Mouse (Mus musculus) midbrain, embryonic 12.5 days (tissue): ENCODE results near the gene Slc23a3. TPM values are rescaled to one million over a fixed set of nuclear protein-coding genes. Genes with fewer than 3 reads are reported as not detected.
A peak's percentile ranks its signal among the peaks of the same experiment; 100 is the strongest.

Source experiments
- ATAC-seq: fragments of 200-750 bp; cut with Nextera tagmentation; 2 replicates; pipeline ENCODE4 v1.8.0; 2017; ENCODE audit warnings: low read depth, moderate TSS enrichment, moderate library complexity; ENCODE audit not compliant: low FRiP score
- H3K27ac ChIP-seq: fragments of 300-500 bp; sonication (generic); replicated peaks from 2 replicates; pipeline ENCODE4 v1.5.1; 2016; ENCODE audit warnings: mild to moderate bottlenecking
- H3K27me3 ChIP-seq: fragments of 300-500 bp; sonication (generic); 2 replicates; pipeline ENCODE4 v1.6.1; 2016; ENCODE audit warnings: mild to moderate bottlenecking
- H3K36me3 ChIP-seq: fragments of 300-500 bp; sonication (generic); 2 replicates; pipeline ENCODE4 v1.6.1; 2016
- H3K4me1 ChIP-seq: fragments of 300-500 bp; sonication (generic); 2 replicates; pipeline ENCODE4 v1.6.1; 2016
- H3K4me2 ChIP-seq: fragments of 300-500 bp; sonication (generic); replicated peaks from 2 replicates; pipeline ENCODE4 v1.6.1; 2016; ENCODE audit warnings: mild to moderate bottlenecking, moderate library complexity
- H3K4me3 ChIP-seq: fragments of 300-500 bp; sonication (generic); 2 replicates; pipeline ENCODE4 v1.5.1; 2016; ENCODE audit warnings: mild to moderate bottlenecking
- H3K9ac ChIP-seq: fragments of 300-500 bp; sonication (generic); replicated peaks from 2 replicates; pipeline ENCODE4 v1.6.1; 2016; ENCODE audit warnings: mild to moderate bottlenecking, moderate library complexity
- H3K9me3 ChIP-seq: fragments of 300-500 bp; sonication (generic); 2 replicates; pipeline ENCODE4 v1.6.1; 2016; ENCODE audit warnings: mild to moderate bottlenecking
- WGBS: fragments of 180-500 bp; shearing (Covaris S2); methylation state at CpG from one replicate; pipeline ENCODE4 v1.1.7; 2016; 5-methylcytosine and 5-hydroxymethylcytosine counted together
- polyA plus RNA-seq: library from polyadenylated mRNA; unstranded; fragments of >200 nt; fragmentation: Nextera tagmentation; extraction: Ambion mirVana; gene quantifications from 2 replicates; pipeline ENCODE4 v1.2.1, GENCODE M21; 2016

The Slc23a3 gene
- polyA plus RNA-seq, 1 experiment from 2014 or later = 0.11 TPM

- WGBS = 77% methylated on average over 3 of the region's 3 CpGs
- H3K4me2 ChIP-seq = no peak overlapping the region
- no peaks in the 10 kb centered on the region for H3K36me3 ChIP-seq
- H3K4me3 ChIP-seq = no peak overlapping the region
- no peak for ATAC-seq
- no peak overlapping the region for H3K27ac ChIP-seq
- peaks cover 2% of the 10 kb centered on the region for H3K27me3 ChIP-seq
- no peak overlapping the region for H3K9ac ChIP-seq
- H3K4me1 ChIP-seq = peaks cover 3% of the 10 kb centered on the region; the same call in 1 of the 2 replicates
- no peaks in the 10 kb centered on the region for H3K9me3 ChIP-seq
Measured at GRCm38 (mm10) chr1:75128641-75129040, 5.0 kb downstream of the Slc23a3 start.

GRCm38 (mm10) chr1:75125418-75125817, 8.3 kb downstream of the Slc23a3 start:
- peak overlapping the region; percentile 57 for H3K4me2 ChIP-seq
- peaks cover 3% of the 10 kb centered on the region; the same call in 1 of the 2 replicates for H3K4me1 ChIP-seq
- H3K27ac ChIP-seq = peak overlapping the region; percentile 92; the same call in 1 of the 2 replicates
- peak overlapping the region; percentile 8; the same call in 1 of the 2 replicates for H3K9ac ChIP-seq
- H3K4me3 ChIP-seq = peak overlapping the region; percentile 70
- no peaks in the 10 kb centered on the region; the same call in 1 of the 2 replicates for H3K27me3 ChIP-seq
- ATAC-seq = peak; percentile 8; the same call in 1 of the 2 replicates
- no peaks in the 10 kb centered on the region for H3K36me3 ChIP-seq
- no peaks in the 10 kb centered on the region for H3K9me3 ChIP-seq
- WGBS = 36% methylated on average over 5 of the region's 5 CpGs

GRCm38 (mm10) chr1:75124346-75125321, 9.1 kb downstream of the Slc23a3 start, which contains the start of gene Nhej1:
Nhej1 (minus strand) TSS chr1:75125200.
- Histone ChIP-seq H3K27ac (peak within 1 kb of the TSS; percentile 92), H3K9ac (peak within 1 kb of the TSS; percentile 68), H3K9me3 (no peaks in the 10 kb centered on the region), H3K4me2 (peak within 1 kb of the TSS; percentile 57), H3K27me3 (no peaks in the 10 kb centered on the region; the same call in 1 of the 2 replicates), H3K36me3 (no peaks in the 10 kb centered on the region), H3K4me3 (peak within 1 kb of the TSS; percentile 70), H3K4me1 (peaks cover 3% of the 10 kb centered on the region; the same call in 1 of the 2 replicates)
- ATAC-seq = peak; percentile 95
- 2% methylated on average over 56 of the region's 56 CpGs for WGBS

- Histone ChIP-seq H3K4me2 (no peak overlapping the region), H3K4me3 (no peak overlapping the region), H3K27ac (no peak overlapping the region), H3K9ac (no peak overlapping the region), H3K4me1 (peaks cover 3% of the 10 kb centered on the region; the same call in 1 of the 2 replicates), H3K36me3 (no peaks in the 10 kb centered on the region), H3K9me3 (no peaks in the 10 kb centered on the region), H3K27me3 (no peaks in the 10 kb centered on the region)
- ATAC-seq = no peak
- WGBS = 90% methylated on average over 3 of the region's 3 CpGs
Measured at GRCm38 (mm10) chr1:75122211-75122610, 11.5 kb downstream of the Slc23a3 start.

Other genes with a start within 250 kb of the Slc23a3 start
- 0.25 and 0.55 TPM in 2 replicates for gene Fev, start 248.5 kb downstream of the Slc23a3 start, polyA plus RNA-seq
- not detected in 2 replicates for gene Cryba2, start 240.7 kb downstream of the Slc23a3 start, polyA plus RNA-seq
- gene Cfap65, start 198.3 kb downstream of the Slc23a3 start, polyA plus RNA-seq = 0.16 and 0.17 TPM in 2 replicates
- 0.14 and 0.23 TPM in 2 replicates for gene Ihh, start 182.2 kb downstream of the Slc23a3 start, polyA plus RNA-seq
- gene Nhej1, start 8.7 kb downstream of the Slc23a3 start, polyA plus RNA-seq = 11.7 and 13.0 TPM in 2 replicates
- 64.3 and 69.4 TPM in 2 replicates for gene Cnppd1, start 8.8 kb upstream of the Slc23a3 start, polyA plus RNA-seq
- 81.3 and 86.6 TPM in 2 replicates for gene Retreg2, start 8.9 kb upstream of the Slc23a3 start, polyA plus RNA-seq
- 34.1 and 36.8 TPM in 2 replicates for gene Zfand2b, start 34.8 kb upstream of the Slc23a3 start, polyA plus RNA-seq
- gene Abcb6, start 46.5 kb upstream of the Slc23a3 start, polyA plus RNA-seq = 32.0 and 32.6 TPM in 2 replicates
- gene Ankzf1, start 58.3 kb upstream of the Slc23a3 start, polyA plus RNA-seq = 22.6 and 23.4 TPM in 2 replicates
- gene Atg9a, start 58.3 kb upstream of the Slc23a3 start, polyA plus RNA-seq = 34.8 and 35.5 TPM in 2 replicates
- 23.2 and 25.7 TPM in 2 replicates for gene Glb1l, start 76.9 kb upstream of the Slc23a3 start, polyA plus RNA-seq
- 124 and 135 TPM in 2 replicates for gene Stk16, start 76.9 kb upstream of the Slc23a3 start, polyA plus RNA-seq
- gene Tuba4a, start 86.0 kb upstream of the Slc23a3 start, polyA plus RNA-seq = 5.9 and 7.6 TPM in 2 replicates
- not detected in 2 replicates for gene A630095N17Rik, start 98.2 kb upstream of the Slc23a3 start, polyA plus RNA-seq
- 45.6 and 46.0 TPM in 2 replicates for gene Dnajb2, start 102.5 kb upstream of the Slc23a3 start, polyA plus RNA-seq
- gene Ptprn, start 130.6 kb upstream of the Slc23a3 start, polyA plus RNA-seq = 9.3 and 12.1 TPM in 2 replicates
- 37.5 and 46.2 TPM in 2 replicates for gene Resp18, start 144.5 kb upstream of the Slc23a3 start, polyA plus RNA-seq
- gene Dnpep, start 184.1 kb upstream of the Slc23a3 start, polyA plus RNA-seq = 154 and 176 TPM in 2 replicates
- 0.93 and 1.2 TPM in 2 replicates for gene Des, start 226.4 kb upstream of the Slc23a3 start, polyA plus RNA-seq
- gene Speg, start 241.4 kb upstream of the Slc23a3 start, polyA plus RNA-seq = 12.9 and 14.5 TPM in 2 replicates